Mouse (Mus musculus) intestine, postnatal 0 days (tissue): ENCODE results near the gene Nrxn3. TPM values are rescaled to one million over a fixed set of nuclear protein-coding genes. Genes with fewer than 3 reads are reported as not detected.

Source experiments
- ATAC-seq: fragments of 200-750 bp; cut with Nextera tagmentation; 2 replicates; pipeline ENCODE4 v1.8.0; 2017; ENCODE audit warnings: mild to moderate bottlenecking, moderate TSS enrichment, moderate library complexity
- H3K27ac ChIP-seq: fragments of 300-500 bp; sonication (generic); 2 replicates; pipeline ENCODE4 v1.5.1; 2014; ENCODE audit warnings: mild to moderate bottlenecking, low read depth, low read length, moderate library complexity
- H3K27me3 ChIP-seq: fragments of 300-500 bp; sonication (generic); replicated peaks from 2 replicates; pipeline ENCODE4 v1.6.1; 2014; ENCODE audit warnings: low read length, mixed read lengths; ENCODE audit not compliant: control insufficient read depth, insufficient read depth
- H3K36me3 ChIP-seq: fragments of 300-500 bp; sonication (generic); 2 replicates; pipeline ENCODE4 v1.6.1; 2014; ENCODE audit warnings: mild to moderate bottlenecking, moderate library complexity; ENCODE audit not compliant: control insufficient read depth, insufficient read depth
- H3K4me1 ChIP-seq: fragments of 300-500 bp; sonication (generic); replicated peaks from 2 replicates; pipeline ENCODE4 v1.6.1; 2014; ENCODE audit warnings: antibody characterized with exemption, low read length, mixed read lengths; ENCODE audit not compliant: control insufficient read depth, insufficient read depth
- H3K4me2 ChIP-seq: fragments of 300-500 bp; sonication (generic); replicated peaks from 2 replicates; pipeline ENCODE4 v1.6.1; 2014; ENCODE audit warnings: low read depth, mild to moderate bottlenecking, moderate library complexity
- H3K4me3 ChIP-seq: fragments of 300-500 bp; sonication (generic); 2 replicates; pipeline ENCODE4 v1.5.1; 2014; ENCODE audit warnings: low read depth, low read length
- H3K9ac ChIP-seq: fragments of 300-500 bp; sonication (generic); 2 replicates; pipeline ENCODE4 v1.6.1; 2014; ENCODE audit warnings: mild to moderate bottlenecking, low read depth, low read length
- H3K9me3 ChIP-seq: fragments of 300-500 bp; sonication (generic); 2 replicates; pipeline ENCODE4 v1.6.1; 2016; ENCODE audit warnings: mixed run types; ENCODE audit not compliant: control insufficient read depth
- CTCF ChIP-seq: sonication (generic); IDR thresholded peaks from 2 replicates; pipeline ENCODE4 v1.5.1; 2016; ENCODE audit warnings: low read depth, mild to moderate bottlenecking, control low read depth, antibody characterized with exemption, moderate library complexity
- WGBS: fragments of 180-500 bp; shearing (Covaris S2); extraction: QIAGEN DNeasy Blood & Tissue Kit; methylation state at CpG from one replicate; pipeline ENCODE4 v1.1.7; 2014; 5-methylcytosine and 5-hydroxymethylcytosine counted together
- polyA plus RNA-seq: library from polyadenylated mRNA; unstranded; fragments of >200 nt; fragmentation: Nextera tagmentation; extraction: Ambion mirVana; gene quantifications from 2 replicates; pipeline ENCODE4 v1.2.1, GENCODE M21; 2015

Gene Nrxn3
- polyA plus RNA-seq, 1 experiment from 2014 or later: 0.47 TPM

DNA sequence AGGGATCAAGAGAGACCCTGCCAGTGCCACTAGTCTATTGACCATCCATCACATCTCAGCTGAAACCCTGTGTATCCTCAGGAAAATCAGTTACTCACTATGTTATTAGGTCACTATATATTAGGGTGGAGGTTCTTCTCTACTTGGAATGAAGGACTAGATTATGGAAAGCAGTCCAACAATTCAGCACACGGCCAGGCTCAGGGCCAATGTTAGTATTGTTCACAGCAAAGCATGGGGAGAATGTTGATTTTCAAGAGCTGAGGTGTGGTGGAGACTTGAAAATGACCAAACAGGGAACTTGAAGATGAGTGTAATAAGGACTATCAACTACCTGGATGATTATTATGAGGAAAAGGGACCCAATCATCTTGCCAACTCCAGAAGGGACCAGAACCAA is 1209.7 kb downstream of the Nrxn3 start:
- WGBS: 85% methylated on average over 1 of the region's 1 CpGs
- Histone ChIP-seq H3K4me3 (no peak overlapping the region), H3K36me3 (no peaks in the 10 kb centered on the region), H3K9me3 (no peaks in the 10 kb centered on the region), H3K27ac (no peak overlapping the region), H3K4me2 (no peak overlapping the region), H3K9ac (no peak overlapping the region), H3K4me1 (no peaks in the 10 kb centered on the region), H3K27me3 (no peaks in the 10 kb centered on the region)
- no peak for ATAC-seq
- no peak for TF ChIP-seq CTCF

DNA sequence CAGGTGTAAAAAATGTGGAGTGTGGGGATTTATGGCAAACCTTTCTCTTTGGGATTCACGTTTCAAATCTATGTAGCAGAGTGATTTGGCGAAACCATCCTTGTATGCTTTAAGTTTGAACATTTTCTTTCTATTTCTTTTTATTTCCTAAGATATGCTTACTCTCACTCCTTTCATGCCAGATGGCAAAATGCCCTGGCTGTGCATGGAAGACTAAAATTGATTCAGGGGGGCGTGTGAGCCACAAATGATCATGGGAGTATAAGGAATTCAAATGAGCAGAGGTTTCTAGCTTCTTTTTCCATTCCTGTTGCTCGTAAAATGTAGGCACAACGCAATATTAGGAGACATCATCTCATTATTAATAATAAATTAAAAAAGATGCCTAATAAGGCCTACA is 1211.0 kb downstream of the Nrxn3 start:
- Histone ChIP-seq H3K4me2 (no peak overlapping the region), H3K4me3 (no peak overlapping the region), H3K36me3 (no peaks in the 10 kb centered on the region), H3K27me3 (no peaks in the 10 kb centered on the region), H3K4me1 (no peaks in the 10 kb centered on the region), H3K9me3 (no peaks in the 10 kb centered on the region), H3K9ac (no peak overlapping the region), H3K27ac (no peak overlapping the region)
- TF ChIP-seq CTCF: no peak
- 84% methylated on average over 5 of the region's 5 CpGs for WGBS
- ATAC-seq: no peak

DNA sequence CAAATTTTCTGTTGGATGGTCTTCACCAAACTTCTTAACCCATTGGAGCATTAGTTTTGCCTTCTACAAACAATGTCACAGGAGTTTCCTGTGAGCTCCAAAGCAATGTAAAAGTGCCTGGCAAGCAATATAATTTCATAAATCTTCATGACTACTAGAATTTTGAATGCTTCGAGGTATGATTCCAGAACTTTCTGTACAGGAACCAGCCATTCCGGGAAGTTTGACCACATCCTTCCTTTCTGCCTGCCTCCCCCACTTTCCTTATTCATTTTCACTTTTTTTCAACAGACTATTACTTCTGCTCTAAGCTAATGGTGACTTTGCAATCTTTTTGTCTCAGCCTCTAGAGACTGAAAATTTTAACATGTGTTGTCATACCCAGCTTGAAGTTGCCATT is 1218.1 kb downstream of the Nrxn3 start:
- TF ChIP-seq CTCF: no peak
- 68% methylated on average over 2 of the region's 2 CpGs for WGBS
- no peaks in the 10 kb centered on the region for H3K36me3 ChIP-seq

DNA sequence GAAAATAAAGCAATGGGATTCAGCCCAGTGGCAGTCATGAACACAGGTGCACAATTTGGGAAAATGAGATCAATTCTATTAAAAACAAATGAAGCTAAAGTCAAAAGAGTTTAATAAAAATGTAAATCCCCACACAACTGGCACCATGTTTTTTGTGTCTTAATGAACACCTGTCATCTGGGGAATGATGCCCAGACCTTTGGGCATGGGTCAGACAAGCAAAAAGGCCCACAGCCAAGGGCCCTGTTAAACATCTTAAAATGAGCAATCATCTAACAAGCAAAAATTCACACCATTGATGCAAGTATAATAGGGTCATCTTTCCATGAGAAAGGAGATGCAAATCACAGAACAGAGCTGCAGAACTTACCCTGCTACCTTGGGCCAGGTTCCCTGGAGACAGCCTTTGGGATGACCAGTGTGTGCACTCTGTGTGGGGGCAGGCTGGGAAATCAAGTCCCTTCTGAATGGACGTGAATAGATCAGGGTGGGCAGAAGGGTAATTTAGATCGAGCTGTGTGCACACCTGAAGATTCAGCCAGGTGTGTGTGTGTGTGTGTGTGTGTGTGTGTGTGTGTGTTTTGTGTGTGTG is 1223.3 kb downstream of the Nrxn3 start:
- no peaks in the 10 kb centered on the region for H3K9me3 ChIP-seq
- no peak overlapping the region for H3K9ac ChIP-seq
- no peaks in the 10 kb centered on the region for H3K27me3 ChIP-seq
- 71% methylated on average over 2 of the region's 2 CpGs for WGBS
- no peak for ATAC-seq
- no peak overlapping the region for H3K27ac ChIP-seq
- no peaks in the 10 kb centered on the region for H3K36me3 ChIP-seq
- H3K4me1 ChIP-seq: no peaks in the 10 kb centered on the region
- H3K4me2 ChIP-seq: no peak overlapping the region
- no peak for TF ChIP-seq CTCF
- H3K4me3 ChIP-seq: no peak overlapping the region

More for the DNA sequence above, 1218.1 kb downstream of the Nrxn3 start:
- Histone ChIP-seq H3K9me3 (no peaks in the 10 kb centered on the region), H3K27me3 (no peaks in the 10 kb centered on the region), H3K27ac (no peak overlapping the region), H3K9ac (no peak overlapping the region), H3K4me3 (no peak overlapping the region), H3K4me1 (no peaks in the 10 kb centered on the region), H3K4me2 (no peak overlapping the region)
- no peak for ATAC-seq

DNA sequence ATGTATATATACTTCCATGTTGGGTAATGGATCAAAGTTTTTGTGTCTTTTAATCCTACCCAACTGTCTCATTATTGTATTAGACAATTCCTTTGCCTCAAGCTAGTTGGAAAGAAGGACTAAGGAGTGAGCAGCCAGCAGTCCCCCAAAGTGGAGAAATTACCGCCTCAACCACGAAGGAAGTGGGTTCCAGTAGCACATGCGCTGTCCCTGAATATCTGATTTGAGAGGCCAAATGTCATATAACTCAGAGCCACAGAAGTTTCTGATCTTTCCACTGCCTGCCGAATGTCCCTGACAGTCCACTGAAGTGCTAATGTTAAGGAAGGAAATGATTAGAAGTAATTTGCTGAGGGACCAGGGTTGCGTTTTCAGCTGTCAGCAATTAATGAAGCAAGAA is 1223.8 kb downstream of the Nrxn3 start:
- H3K9me3 ChIP-seq: no peaks in the 10 kb centered on the region
- H3K4me3 ChIP-seq: no peak overlapping the region
- H3K9ac ChIP-seq: no peak overlapping the region
- H3K4me1 ChIP-seq: no peaks in the 10 kb centered on the region
- WGBS: 67% methylated on average over 5 of the region's 5 CpGs
- ATAC-seq: no peak
- H3K4me2 ChIP-seq: no peak overlapping the region
- no peak overlapping the region for H3K27ac ChIP-seq
- no peaks in the 10 kb centered on the region for H3K36me3 ChIP-seq
- TF ChIP-seq CTCF: no peak
- H3K27me3 ChIP-seq: no peaks in the 10 kb centered on the region

DNA sequence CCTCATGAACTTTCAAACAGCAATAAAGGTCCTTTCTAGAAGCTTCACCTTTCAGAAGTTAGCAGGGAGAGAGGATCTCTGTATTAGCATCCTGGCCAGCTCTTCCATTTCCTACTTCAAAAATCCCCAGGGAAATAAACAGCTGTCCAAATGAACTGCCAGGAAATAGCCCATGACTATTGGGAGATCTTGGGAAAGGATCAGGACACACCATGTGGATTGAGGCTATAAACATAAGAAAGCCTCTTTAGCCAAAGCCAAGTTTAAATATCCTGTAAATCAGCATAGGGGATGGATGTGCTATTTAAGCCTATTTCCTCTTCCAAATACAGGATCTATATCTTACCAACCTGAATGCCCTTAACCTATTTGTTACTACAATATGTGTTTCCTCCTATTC is 1230.6 kb downstream of the Nrxn3 start:
- H3K36me3 ChIP-seq: no peaks in the 10 kb centered on the region
- H3K27me3 ChIP-seq: no peaks in the 10 kb centered on the region
- H3K4me3 ChIP-seq: no peak overlapping the region
- ATAC-seq: no peak
- H3K4me1 ChIP-seq: no peaks in the 10 kb centered on the region
- H3K9me3 ChIP-seq: no peaks in the 10 kb centered on the region
- H3K27ac ChIP-seq: no peak overlapping the region
- H3K9ac ChIP-seq: no peak overlapping the region
- no peak for TF ChIP-seq CTCF
- H3K4me2 ChIP-seq: no peak overlapping the region

DNA sequence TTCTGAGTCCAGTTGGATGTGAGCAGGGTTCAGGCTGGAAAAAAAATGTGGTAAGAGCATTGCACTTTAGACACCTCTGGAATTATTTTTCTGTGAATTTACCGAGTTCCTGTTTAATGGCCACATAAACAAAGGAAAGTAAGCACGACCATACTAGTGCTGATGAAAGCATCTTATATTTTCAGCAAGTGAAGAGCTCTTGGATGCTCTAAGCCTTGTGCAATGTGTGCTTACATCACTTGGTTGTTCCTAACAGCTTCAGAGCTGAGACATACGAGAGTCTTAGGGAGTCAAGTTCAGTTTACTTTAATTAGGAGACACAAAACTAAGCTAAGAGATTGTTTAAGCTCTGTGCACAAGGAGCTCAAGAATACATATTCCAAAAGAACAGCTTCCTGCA is 1231.0 kb downstream of the Nrxn3 start:
- H3K4me1 ChIP-seq: no peaks in the 10 kb centered on the region
- no peaks in the 10 kb centered on the region for H3K9me3 ChIP-seq
- no peaks in the 10 kb centered on the region for H3K36me3 ChIP-seq
- H3K27me3 ChIP-seq: no peaks in the 10 kb centered on the region
- no peak for TF ChIP-seq CTCF
- no peak overlapping the region for H3K4me3 ChIP-seq
- no peak overlapping the region for H3K9ac ChIP-seq
- no peak overlapping the region for H3K4me2 ChIP-seq
- WGBS: 45% methylated on average over 3 of the region's 3 CpGs
- no peak for ATAC-seq
- no peak overlapping the region for H3K27ac ChIP-seq
